Mouse (Mus musculus) adrenal gland, adult 2 months (tissue): Measurements from ENCODE around the gene Pax3. TPM values are rescaled to one million over a fixed set of nuclear protein-coding genes. Genes with fewer than 3 reads are reported as not detected.

ENCODE experiments used
- DNase-seq: peaks from one replicate; pipeline ENCODE4 v3.0.0; 2021
- polyA plus RNA-seq: library from polyadenylated mRNA; depleted of rRNA; stranded (reverse); fragments of >200 nt; gene quantifications from 2 replicates; pipeline ENCODE4 v1.2.3, GENCODE M21; 2012; rRNA removed
- total RNA-seq, 2 experiments: library from RNA; stranded (reverse); gene quantifications; 2 replicates each; pipeline ENCODE4 v1.2.3; 2021

The Pax3 gene
- total and polyA plus RNA-seq, 3 experiments = not detected

DNA sequence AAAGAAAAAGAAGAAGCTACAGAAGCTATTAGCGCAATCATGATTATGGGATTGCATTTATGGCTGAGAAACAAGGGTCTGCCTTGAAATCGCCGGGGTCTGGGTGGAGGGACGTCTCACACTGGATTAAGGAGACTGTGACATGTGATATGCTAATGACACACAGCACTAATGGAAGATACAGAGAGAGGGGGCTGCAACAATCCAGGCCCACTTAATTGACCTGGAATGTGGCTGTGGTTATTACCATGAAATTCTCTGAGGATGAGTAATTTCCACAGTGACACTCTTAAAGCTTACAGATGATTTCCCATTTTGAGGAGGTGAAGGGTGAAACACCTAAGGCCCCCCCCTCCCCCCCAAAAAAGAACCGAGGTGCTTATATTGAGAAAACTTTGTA lies 136.1 kb downstream of the Pax3 start:
- no peak for DNase-seq

DNA sequence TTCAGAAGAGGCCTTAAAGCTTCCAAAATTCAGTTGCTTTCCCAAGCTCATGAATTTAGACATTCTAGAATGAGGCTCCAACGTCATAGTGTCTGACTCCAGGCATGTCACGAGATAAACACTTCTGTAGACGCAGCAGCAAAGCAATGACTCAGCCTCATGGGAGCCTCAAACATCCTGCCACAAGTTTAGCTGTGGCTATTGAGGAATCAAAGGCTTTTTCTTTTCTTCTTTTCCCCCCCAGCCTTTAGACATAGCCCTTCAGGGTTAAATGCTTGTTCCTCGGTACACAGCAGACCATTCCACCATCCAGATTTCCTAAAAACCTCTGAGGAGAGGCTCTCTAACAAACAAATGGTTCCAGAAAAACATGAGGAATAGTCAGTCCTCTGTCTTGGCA lies 139.0 kb downstream of the Pax3 start:
- DNase-seq = no peak

DNA sequence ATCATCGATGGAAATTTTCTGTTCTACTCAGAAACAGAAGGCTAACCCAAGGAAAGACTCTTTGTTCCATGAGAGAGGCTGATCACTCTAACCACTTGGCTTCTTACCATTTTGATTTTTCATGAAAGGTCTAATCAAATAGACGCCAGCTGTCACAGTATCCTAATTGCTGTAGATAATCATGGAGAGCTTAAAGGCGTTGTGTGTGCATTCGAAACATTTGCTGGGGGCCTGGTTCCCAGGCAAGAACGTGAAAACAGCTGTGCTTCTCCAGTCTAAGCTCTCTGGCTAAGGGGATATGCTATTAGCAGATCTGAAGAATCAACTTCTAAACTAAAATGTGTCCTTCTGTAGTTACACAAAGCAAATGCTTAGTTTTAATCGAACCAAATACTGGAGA lies 143.3 kb downstream of the Pax3 start:
- no peak for DNase-seq

Other genes starting within 250 kb of the Pax3 start
- 1 to 10 TPM in 1 of 2 experiments, under 1 TPM in 1; 0.86 to 2.1 TPM for gene Sgpp2, start 113.2 kb upstream of the Pax3 start, total RNA-seq
- gene Sgpp2, start 113.2 kb upstream of the Pax3 start, polyA plus RNA-seq = 1.1 and 1.2 TPM in 2 replicates